Mouse (Mus musculus) layer of hippocampus, adult 9-10 months (tissue): ENCODE data around the gene Epha7.

ENCODE experiments used
- DNase-seq: peaks from one replicate; pipeline ENCODE4 v3.0.0; 2022; ENCODE audit warnings: low spot score

Gene Epha7

GRCm38 (mm10) chr4:28899783-28900182 lies 86.9 kb downstream of the Epha7 start:
- no peak for DNase-seq

- no peak for DNase-seq
Measured at GRCm38 (mm10) chr4:28901496-28901895, 88.6 kb downstream of the Epha7 start.

DNA sequence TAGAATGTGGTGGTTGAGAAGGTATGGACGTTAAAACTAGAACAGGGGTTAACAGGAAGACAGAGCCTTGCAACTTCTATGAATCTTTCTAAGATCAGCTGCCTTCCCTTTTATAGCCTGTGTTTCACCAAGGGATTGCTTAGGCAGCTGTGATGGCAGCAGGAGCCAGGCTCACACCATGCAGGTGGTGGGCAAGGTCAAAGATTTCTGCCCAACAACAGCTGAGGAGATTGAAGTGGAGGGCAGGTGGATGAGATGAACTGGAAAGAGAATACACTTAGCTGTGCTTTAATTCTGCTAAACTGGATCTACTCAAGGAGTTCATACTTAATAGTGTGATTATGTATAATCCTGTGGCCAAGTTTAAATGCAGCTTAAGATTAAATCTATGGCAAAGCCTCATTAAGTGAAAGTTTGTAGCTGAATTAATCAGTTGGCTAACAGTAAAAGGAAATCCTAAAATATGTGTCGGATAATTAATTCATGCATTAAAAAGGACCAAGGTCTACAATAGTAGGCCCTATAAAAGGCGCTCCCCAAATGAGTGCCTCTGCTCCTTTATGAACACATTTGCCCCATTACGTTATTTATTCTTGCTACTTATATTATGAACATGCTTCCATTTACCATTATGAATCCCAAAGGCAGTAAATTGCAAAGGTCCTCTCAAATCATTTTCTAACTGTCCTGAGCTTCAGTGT lies 89.2 kb downstream of the Epha7 start:
- no peak for DNase-seq

DNA sequence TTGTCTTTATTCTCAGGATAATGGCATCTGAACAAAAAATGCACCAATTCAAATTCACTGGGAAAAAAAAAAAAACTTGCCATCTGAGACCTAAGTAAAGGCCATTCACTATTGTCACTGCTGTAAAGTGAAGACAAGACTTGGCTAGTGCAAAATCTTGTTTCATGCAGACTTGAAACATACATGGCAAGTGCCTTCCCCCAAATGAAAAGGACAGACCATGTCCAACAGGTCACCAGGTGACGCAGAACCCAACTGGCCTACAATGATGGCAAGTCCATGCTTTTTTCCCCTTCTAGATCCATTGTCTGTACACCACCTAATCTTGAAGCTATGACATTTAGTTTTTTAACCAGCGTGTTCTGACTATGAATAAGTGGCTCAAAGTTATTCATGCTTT lies 94.1 kb downstream of the Epha7 start:
- no peak for DNase-seq

DNA sequence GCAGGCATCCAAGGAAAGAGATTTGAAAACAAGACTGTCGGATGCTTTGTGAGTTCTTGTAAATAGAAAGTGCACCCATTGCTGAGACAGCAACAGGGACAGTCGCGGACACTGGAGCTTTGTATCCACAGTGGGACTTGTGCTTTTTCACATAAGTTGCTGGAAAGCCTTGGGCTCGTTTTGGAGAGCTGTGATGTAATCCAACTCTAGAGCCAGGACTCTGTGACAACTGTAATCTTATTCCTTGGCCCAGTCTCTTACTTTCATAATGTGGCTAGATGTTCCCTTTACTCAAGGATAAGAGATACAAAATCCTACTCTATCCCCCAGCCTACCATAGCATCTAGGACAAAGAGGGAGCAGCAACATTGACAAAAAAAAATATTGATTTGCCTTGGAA lies 97.2 kb downstream of the Epha7 start:
- no peak for DNase-seq

GRCm38 (mm10) chr4:28912028-28912427 lies 99.1 kb downstream of the Epha7 start:
- DNase-seq, result no peak

GRCm38 (mm10) chr4:28913613-28914012 lies 100.7 kb downstream of the Epha7 start:
- no peak for DNase-seq

- DNase-seq, result no peak
Measured at GRCm38 (mm10) chr4:28920645-28921044, 107.7 kb downstream of the Epha7 start.

DNA sequence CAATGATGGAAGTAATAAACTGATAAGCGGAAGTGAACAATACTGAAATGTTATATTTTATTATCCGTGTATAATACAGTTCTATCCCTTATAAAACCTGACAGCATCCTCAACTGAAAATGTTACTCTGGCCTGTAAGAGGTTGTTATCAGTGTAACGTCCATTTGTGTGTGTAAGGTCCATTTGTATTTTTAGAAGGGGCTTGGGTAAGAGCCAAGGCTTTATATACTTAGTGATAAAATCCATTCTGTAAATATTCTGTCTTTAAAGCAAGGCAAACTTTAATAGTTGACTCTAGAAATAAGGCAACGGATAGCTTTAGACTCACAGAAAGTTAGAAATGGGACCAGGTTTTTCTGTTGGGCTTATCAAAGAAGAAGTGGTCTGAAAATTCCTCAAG lies 113.1 kb downstream of the Epha7 start:
- DNase-seq, result no peak

DNA sequence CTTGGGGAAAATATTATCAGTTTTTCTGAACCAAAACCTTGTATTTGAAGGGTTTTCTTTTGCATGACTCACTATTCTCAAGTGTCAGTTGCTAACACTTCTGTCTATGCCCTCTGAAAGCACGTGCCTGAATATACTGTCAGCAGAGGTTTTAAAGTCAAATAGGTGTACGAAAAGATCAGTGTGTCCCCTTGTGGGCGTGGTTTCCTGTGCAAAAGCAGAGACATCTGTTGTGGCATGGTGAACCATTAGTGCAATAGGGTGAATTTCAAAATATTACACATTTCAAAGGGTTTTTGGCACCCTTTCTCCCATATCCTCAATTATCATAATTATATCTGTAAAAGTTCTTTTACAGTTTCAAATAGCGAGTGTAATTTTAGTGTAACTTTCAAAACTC lies 120.5 kb downstream of the Epha7 start:
- DNase-seq, result no peak

- DNase-seq, result no peak
Measured at GRCm38 (mm10) chr4:28934802-28935201, 121.9 kb downstream of the Epha7 start.

DNA sequence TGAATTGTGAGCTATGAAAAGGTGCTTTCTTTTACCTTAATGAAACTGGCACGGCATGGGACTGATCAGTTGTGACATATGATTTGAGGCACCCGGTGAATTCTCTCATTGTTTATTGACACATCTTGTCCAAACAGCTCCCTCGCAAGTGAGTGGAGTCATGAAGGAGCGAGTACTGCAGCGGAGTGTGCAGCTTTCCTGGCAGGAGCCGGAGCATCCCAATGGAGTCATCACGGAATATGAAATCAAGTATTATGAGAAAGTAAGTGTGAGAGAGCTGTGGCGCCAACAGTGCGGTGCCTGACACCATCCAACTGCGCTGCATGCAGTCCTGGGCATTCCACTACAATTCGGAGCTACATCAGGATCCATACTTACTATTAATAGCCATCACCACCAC lies 122.6 kb downstream of the Epha7 start:
- DNase-seq, result no peak

DNA sequence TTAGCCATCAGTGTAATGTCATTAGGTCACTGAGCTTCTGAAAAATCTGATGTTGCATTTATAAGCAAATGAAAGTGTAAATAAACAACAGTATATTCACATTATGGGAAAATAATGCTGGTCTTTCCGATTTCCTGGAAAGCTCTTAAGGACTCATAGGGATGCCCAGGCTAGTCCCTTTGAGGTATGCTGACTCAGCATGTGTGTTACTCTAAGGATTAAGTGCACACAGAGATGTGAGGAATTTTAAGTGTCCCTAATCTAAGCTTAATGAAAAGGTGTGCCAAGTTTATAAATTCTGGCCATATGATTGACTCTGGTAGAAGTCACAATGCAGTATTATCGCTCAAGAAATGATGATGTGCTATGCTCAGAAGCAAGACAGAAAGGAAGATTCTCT lies 127.8 kb downstream of the Epha7 start:
- no peak for DNase-seq

DNA sequence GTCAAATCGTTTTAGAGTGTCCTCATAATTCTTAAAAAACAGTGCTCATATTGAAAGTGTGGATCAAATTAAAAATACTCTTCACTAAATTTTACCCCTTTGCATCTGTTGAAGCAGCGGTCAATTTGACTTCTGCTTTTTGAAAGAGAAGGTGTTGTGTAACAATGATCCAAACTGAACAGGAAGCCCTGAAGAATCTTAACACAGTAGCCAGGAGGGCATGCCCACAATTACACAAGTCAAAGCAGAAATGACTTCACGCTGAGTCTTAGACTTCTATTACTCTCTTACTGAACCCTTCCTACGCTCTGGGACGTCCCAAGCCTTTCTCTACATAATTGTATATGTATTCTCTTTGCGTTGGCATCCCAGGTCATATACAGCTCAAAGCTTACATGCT lies 131.3 kb downstream of the Epha7 start:
- no peak for DNase-seq

GRCm38 (mm10) chr4:28960889-28961560 lies 148.1 kb downstream of the Epha7 start:
- DNase-seq, result no peak

DNA sequence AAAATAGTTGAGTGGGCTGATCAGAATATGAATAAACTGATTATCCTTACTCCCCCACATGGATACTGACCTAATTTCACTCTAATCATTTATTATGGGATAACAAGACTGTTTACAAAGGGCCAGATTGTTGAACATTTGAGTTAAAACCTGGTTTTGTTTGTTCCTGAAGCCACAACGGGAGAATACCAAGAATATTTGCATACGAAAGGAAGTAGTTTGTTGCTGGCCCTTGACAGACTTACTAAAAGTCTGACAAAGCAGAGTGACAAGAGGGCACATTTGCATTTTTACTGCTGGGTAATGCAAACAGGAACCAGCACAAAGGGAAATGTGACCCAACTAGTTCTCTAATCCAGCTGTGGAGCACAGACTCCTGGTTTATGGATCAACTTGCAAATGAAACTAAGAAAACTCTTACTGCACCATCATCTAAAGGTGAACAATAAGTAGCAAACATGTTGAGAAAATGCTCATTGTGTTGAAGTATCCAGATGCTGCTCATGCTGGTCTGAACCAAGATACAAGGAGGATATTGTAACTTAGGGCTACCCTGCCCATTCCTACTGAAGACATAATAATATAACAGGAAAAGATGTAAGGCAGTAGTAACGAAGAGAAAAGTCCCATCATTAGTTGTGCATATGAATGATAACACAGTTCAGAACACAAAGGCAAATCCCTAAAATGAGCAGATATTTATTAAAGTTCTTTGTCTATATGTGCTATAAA lies 154.8 kb downstream of the Epha7 start:
- no peak for DNase-seq

GRCm38 (mm10) chr4:28998462-28999286 lies 185.7 kb downstream of the Epha7 start:
- DNase-seq, result no peak

- DNase-seq, result no peak
Measured at GRCm38 (mm10) chr4:28999287-28999595, 186.3 kb downstream of the Epha7 start.

DNA sequence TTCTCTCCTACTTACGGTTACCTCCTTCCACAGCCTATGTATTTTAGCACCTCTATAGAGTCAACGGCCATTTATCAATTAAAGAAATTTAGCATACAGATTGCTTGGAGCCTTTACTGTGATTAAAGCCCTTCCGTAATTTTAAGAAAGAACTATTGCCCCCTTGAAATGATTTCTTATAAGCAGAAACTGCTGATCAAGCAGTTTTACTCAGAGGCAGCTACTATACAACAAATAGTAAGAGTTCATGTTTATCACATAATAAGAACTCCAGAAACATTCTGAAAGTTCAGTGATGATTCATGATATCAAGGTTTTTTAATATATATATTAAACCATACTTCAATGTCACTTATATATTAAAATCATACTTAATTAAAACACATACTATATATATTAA lies 197.4 kb downstream of the Epha7 start:
- no peak for DNase-seq
